Mouse (Mus musculus): Measurements from ENCODE around the gene Tmem168.

DNA sequence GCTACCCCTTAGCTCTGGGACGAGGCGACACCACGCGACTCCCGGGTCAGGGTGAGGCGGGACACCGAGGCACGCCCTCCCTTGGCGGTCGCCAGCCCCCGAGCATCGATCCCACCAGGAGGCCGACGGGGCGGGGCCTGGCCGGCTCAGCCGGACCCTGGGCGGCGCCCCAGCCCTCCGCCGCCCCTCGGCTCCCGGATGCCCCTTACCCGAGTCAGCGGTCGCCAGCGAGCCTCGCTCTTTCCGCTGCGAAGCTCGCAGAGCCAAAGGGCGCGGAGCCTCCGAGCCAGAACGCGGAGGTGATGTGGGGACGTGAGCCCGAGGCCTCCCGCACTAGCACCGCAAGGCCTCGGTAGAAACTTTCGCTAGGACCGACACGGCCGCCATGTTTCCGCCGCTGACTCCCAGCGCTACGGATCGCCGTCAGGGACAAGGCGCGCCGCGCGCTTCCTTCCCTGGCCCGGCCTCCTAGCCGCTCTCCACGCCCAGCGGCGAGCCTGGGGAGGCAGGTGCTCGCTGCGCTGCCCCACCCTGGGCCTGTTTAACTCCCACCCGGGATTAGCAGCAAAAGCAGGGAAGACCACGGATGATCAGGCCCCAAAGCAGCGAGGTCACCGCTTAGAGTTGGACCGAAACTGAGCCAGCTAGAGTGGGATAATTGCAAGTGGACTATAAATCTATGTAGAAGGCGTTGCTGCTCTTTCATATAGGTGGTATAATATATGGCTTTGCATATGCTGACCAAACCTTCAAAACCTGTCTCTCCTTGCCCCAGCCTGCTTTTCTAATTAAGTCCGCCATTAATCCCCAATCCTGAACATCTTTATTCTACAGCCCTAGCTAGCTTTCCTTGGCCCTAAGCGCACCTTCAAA is at the start of gene Tmem168:
- TF ChIP-seq ZC3H11A (IDR thresholded peaks at IDR 0.05; ENCODE audit: borderline replicate concordance, low read depth, low read length) (0 out of 2 replicates have a peak, but pooled peaks have one; percentile 5), ZNF384 (IDR thresholded peaks at IDR 0.05; ENCODE audit: low read depth, low read length) (no peak), HCFC1 (IDR thresholded peaks at IDR 0.05; ENCODE audit: borderline replicate concordance, insufficient read depth, low read length) (peak; percentile 72; the same call in 1 of the 2 replicates), CHD2 (IDR thresholded peaks at IDR 0.05; ENCODE audit: low read depth, low read length) (no peak)

Data from ES-E14 (cell line).